Mouse (Mus musculus): Measurements from ENCODE around the gene Fhit. TPM values are rescaled to one million over a fixed set of nuclear protein-coding genes. Genes with fewer than 3 reads are reported as not detected.
A peak's percentile ranks its signal among the peaks of the same experiment; 100 is the strongest.

Gene Fhit
- polyA plus RNA-seq, 1 experiment, result 4.2 TPM

GRCm38 (mm10) chr14:10485798-10486197 is 676.0 kb downstream of the Fhit start:
- TF ChIP-seq CTCF (IDR thresholded peaks at IDR 0.05; ENCODE audit: borderline replicate concordance, extremely low read depth, insufficient read depth, insufficient read length) (no peak), POLR2A (IDR thresholded peaks at IDR 0.05; ENCODE audit: borderline replicate concordance, extremely low read depth, insufficient read depth, insufficient read length, poor library complexity, severe bottlenecking) (no peak)
- no peak for DNase-seq (ENCODE audit: low read depth)

GRCm38 (mm10) chr14:10482851-10483613 is 678.8 kb downstream of the Fhit start:
- no peak for TF ChIP-seq POLR2A (IDR thresholded peaks at IDR 0.05; ENCODE audit: borderline replicate concordance, extremely low read depth, insufficient read depth, insufficient read length, poor library complexity, severe bottlenecking)
- no peak for TF ChIP-seq CTCF (IDR thresholded peaks at IDR 0.05; ENCODE audit: borderline replicate concordance, extremely low read depth, insufficient read depth, insufficient read length)

GRCm38 (mm10) chr14:10481370-10481769 is 680.5 kb downstream of the Fhit start:
- no peak for DNase-seq (ENCODE audit: low read depth)
- TF ChIP-seq POLR2A (IDR thresholded peaks at IDR 0.05; ENCODE audit: borderline replicate concordance, extremely low read depth, insufficient read depth, insufficient read length, poor library complexity, severe bottlenecking) (no peak), CTCF (IDR thresholded peaks at IDR 0.05; ENCODE audit: borderline replicate concordance, extremely low read depth, insufficient read depth, insufficient read length) (no peak)

More at GRCm38 (mm10) chr14:10482851-10483613, 678.8 kb downstream of the Fhit start:
- no peak for DNase-seq (ENCODE audit: low read depth)

GRCm38 (mm10) chr14:10480681-10481080 is 681.2 kb downstream of the Fhit start:
- DNase-seq (ENCODE audit: low read depth), result no peak
- TF ChIP-seq CTCF (IDR thresholded peaks at IDR 0.05; ENCODE audit: borderline replicate concordance, extremely low read depth, insufficient read depth, insufficient read length) (no peak), POLR2A (IDR thresholded peaks at IDR 0.05; ENCODE audit: borderline replicate concordance, extremely low read depth, insufficient read depth, insufficient read length, poor library complexity, severe bottlenecking) (no peak)

- DNase-seq (ENCODE audit: low read depth), result peak; percentile 55
- TF ChIP-seq POLR2A (IDR thresholded peaks at IDR 0.05; ENCODE audit: borderline replicate concordance, extremely low read depth, insufficient read depth, insufficient read length, poor library complexity, severe bottlenecking), result no peak
Measured at GRCm38 (mm10) chr14:10453001-10453861, 708.6 kb downstream of the Fhit start.

- no peak for DNase-seq (ENCODE audit: low read depth)
- no peak for TF ChIP-seq CTCF (IDR thresholded peaks at IDR 0.05; ENCODE audit: borderline replicate concordance, extremely low read depth, insufficient read depth, insufficient read length)
- TF ChIP-seq POLR2A (IDR thresholded peaks at IDR 0.05; ENCODE audit: borderline replicate concordance, extremely low read depth, insufficient read depth, insufficient read length, poor library complexity, severe bottlenecking), result no peak
Measured at GRCm38 (mm10) chr14:10452234-10452633, 709.6 kb downstream of the Fhit start.

- DNase-seq (ENCODE audit: low read depth), result no peak
- TF ChIP-seq POLR2A (IDR thresholded peaks at IDR 0.05; ENCODE audit: borderline replicate concordance, extremely low read depth, insufficient read depth, insufficient read length, poor library complexity, severe bottlenecking) (no peak), CTCF (IDR thresholded peaks at IDR 0.05; ENCODE audit: borderline replicate concordance, extremely low read depth, insufficient read depth, insufficient read length) (no peak)
Measured at GRCm38 (mm10) chr14:10445360-10445759, 716.5 kb downstream of the Fhit start.

GRCm38 (mm10) chr14:10439007-10439749 is 722.7 kb downstream of the Fhit start:
- DNase-seq (ENCODE audit: low read depth), result no peak
- TF ChIP-seq POLR2A (IDR thresholded peaks at IDR 0.05; ENCODE audit: borderline replicate concordance, extremely low read depth, insufficient read depth, insufficient read length, poor library complexity, severe bottlenecking) (no peak), CTCF (IDR thresholded peaks at IDR 0.05; ENCODE audit: borderline replicate concordance, extremely low read depth, insufficient read depth, insufficient read length) (no peak)

- TF ChIP-seq CTCF (IDR thresholded peaks at IDR 0.05; ENCODE audit: borderline replicate concordance, extremely low read depth, insufficient read depth, insufficient read length) (no peak), POLR2A (IDR thresholded peaks at IDR 0.05; ENCODE audit: borderline replicate concordance, extremely low read depth, insufficient read depth, insufficient read length, poor library complexity, severe bottlenecking) (no peak)
- DNase-seq (ENCODE audit: low read depth), result no peak
Measured at GRCm38 (mm10) chr14:10436193-10436592, 725.6 kb downstream of the Fhit start.

- TF ChIP-seq CTCF (IDR thresholded peaks at IDR 0.05; ENCODE audit: borderline replicate concordance, extremely low read depth, insufficient read depth, insufficient read length) (no peak), POLR2A (IDR thresholded peaks at IDR 0.05; ENCODE audit: borderline replicate concordance, extremely low read depth, insufficient read depth, insufficient read length, poor library complexity, severe bottlenecking) (no peak)
- no peak for DNase-seq (ENCODE audit: low read depth)
Measured at GRCm38 (mm10) chr14:10432502-10432901, 729.3 kb downstream of the Fhit start.
